Mouse (Mus musculus): Measurements from ENCODE around the gene Adgrb3.
"Not testable (repeated sequence)": the region's sequence is repeated elsewhere in the genome, so short reads cannot be mapped to it uniquely, and the experiment has no call there.

The Adgrb3 gene

DNA sequence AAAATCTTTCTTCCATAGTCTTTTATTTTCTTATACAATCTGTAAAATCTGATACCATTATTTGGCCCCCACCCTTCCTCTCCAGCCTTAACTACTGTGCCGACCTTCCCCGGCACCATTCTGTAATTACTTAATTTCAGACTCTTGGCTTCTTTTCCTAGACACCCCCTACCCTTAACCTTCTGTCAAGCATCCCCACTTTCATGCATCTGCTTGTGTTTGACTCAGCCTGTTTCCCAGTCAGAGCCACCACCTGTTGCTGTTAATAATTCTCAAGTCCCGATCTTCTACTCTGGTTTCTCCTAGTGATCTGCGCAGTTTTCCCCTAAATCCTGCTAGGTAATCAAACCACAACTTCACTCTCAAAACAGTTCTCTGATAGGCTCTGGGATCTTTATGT, 83.9 kb downstream of the Adgrb3 start:
- no peak for DNase-seq (ENCODE audit: low spot score in 2 of 2)

DNA sequence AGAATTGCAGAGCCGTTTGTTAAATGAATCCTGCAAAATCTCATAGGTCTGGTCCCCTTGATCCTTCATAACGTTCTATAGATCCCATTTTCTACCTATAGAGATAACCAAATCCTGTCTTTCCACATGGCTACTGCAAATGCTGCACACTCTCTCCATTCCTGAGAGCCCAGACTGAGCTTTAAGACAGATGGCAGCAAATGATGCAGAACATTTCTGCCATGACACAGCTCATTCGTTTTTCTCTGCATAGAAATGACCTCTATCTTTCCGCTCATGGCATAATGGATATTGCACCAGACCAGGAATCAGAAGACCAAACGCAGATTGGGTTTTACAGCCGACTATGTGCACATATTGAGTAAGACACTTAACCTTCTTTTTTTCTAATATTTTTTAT, 84.8 kb downstream of the Adgrb3 start:
- no peak for DNase-seq (ENCODE audit: low spot score in 2 of 2)

DNA sequence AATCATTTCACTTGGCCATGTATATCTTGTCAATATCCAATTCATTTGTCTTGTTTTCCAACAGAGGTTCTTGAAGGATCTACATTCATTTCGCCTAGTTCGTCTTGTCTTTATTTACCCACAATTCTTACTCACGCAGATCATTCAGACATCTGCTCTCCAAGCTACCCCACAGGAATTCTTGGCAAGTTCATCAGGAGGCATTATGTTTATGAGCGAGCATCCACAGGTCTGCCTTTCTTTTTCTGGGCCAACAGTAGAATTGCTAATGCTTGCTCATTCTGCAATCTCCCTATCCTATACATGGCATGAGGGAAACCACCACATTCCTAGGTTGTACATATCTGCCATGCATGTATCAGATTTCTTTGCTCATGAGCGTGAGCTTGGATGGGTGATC, 99.7 kb downstream of the Adgrb3 start:
- no peak for DNase-seq (ENCODE audit: low spot score in 2 of 2)

DNA sequence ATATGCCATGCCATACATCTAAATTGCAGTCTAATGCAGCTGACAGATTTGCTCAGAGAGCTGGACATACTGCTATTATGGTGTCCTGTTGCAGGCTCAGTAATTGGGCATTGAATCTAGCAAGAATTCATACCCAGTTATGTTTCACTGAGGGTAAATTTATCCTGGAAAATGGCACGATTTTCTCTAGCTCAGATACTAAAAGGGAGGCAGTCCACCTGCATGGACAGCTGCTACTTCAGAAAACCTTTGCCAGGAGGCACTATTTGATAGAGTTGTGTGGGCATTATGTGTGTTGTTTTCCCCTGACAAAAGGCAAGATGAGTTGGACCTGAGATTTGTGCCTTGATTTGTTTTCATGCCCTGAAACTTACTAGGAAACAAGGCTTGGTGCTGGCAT, 118.0 kb downstream of the Adgrb3 start:
- DNase-seq (ENCODE audit: low spot score in 2 of 2) = no peak

DNA sequence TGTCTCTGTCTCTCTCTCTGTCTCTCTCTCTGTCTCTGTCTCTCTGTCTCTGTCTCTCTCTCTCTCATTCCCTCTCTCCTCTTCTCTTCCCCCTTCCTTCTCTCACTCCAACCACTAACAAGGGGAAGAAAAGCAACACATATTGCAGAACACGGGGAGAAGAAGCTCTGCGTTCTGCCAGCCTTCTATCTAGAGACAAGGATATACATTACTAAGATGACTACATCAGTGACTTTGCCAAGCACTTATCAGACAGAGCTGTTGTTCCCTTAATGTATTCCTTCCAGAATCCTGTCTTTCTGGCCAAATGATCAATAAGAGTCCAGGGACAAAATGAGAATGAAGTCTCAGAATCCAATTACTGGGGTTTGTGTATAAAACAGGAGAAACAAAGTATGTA, 123.2 kb downstream of the Adgrb3 start:
- no peak for DNase-seq (ENCODE audit: low spot score in 2 of 2)

DNA sequence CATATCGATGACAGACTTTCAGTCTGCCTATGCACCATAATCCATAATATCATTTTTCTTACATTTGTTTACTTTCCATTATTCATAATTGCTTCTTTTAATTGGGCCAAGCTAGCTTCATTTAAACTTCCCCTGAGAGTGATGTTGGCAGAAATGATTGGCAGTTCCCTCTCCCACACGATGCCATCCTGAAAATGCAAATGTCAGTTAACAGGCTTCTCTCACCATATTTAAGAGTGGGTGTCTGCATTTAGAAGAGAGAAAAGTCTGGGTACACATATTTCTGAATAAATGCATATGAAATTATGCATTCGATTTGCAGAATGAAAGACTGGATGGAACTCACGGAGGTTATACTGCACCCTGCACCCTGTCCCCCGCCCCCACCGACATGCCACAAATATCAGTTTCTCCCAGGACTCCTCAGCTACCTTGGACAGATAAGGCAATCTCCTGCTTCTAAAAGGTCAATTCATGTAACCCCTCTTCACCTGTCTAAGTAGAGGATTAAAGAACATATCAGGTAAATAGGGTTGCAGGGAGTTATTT, 130.7 kb downstream of the Adgrb3 start:
- DNase-seq (ENCODE audit: low spot score in 2 of 2) = no peak

DNA sequence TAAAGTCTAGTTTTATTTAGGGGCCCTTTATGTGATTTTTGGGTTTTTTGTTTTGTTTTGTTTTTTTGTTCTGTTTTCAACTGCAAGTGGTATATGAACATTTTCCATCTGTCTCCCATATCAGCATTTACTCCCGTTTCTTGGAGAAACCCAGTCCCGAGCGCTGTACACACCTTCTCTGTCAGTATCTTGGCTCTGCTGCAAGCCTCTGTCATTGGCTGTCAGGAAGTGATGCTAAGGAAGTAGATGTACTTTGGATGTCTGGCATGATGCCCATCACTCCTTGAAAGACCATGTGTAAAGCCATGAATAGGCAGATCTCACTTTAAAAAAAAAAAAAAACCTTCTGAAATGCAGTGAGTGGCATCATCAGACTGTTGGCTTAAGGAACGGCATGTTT, 132.3 kb downstream of the Adgrb3 start:
- DNase-seq (ENCODE audit: low spot score in 2 of 2) = no peak

DNA sequence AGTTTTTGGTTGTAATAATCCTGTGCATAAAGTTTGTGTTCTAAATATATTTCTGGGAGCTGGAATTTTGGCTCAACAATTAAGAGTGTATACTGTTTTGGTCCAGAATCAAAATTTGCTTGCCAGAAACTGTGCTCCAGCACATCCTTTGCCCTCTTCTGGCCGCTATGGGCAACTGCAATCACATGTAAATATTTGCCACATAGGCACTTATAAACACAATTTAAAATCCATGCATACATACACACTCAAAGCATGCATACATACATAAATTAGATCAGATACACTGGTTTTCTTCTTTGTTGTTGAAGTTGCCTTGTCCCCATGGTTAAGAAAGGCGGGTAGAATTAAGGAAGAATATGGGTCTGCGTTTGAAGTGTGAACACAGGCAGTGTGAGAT, 132.7 kb downstream of the Adgrb3 start:
- no peak for DNase-seq (ENCODE audit: low spot score in 2 of 2)

DNA sequence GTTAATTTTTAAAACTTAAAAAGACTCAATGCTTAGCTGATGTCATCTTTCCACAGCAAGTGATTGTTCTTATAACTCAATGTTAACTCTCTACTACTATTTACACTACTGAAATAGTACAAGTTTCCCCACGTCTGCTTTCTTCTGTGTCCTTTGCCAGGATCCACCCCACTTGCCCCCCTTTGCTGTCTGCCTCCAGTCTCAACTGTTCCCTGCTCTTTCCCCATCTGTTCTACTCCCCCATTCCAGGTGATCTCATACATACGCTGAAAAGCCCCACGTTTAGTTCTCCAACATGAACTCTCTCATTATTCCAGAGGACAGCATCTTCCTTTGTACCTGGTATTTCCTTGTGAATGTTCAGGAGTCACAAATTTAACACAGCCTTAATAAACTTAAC, 147.4 kb downstream of the Adgrb3 start:
- DNase-seq (ENCODE audit: low spot score in 2 of 2) = no peak

DNA sequence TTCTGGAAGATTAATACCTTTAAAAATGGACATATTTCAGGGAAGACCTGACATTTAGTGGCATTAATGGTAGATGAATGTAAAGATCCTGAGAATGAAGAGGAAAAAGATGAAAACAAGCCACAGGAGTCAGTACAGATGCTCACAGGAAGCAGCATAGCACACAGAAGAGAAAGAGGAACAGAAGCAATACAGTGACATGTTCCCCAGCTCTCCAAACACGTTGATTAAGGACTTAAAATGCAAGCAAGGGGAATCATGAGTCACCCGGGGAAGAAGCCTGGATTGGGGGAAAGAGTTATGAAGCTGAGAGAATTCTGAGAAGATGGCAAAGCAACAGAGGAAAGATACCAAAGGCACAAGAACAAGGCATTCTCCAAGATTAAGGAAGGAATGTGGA, 149.9 kb downstream of the Adgrb3 start:
- DNase-seq (ENCODE audit: low spot score in 2 of 2) = no peak

DNA sequence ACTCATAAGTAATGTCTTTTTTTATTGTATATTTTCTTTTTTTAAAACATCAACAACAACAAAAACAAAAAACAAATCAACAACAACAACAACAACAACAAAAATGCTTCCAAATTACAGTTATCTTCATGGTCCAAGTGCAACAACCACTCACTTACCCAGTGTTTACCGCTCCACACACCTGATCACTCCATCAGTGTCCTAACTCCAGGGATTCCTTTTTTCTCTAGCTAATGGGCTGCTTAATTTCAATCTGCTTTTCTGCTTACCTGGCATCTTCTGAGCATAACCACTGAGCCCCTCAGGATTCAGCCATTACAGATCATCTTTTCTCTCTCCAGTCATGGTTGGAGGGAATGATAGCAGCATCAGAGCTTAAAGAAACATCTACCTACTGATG, 176.8 kb downstream of the Adgrb3 start:
- no peak for DNase-seq (ENCODE audit: low spot score in 2 of 2)

DNA sequence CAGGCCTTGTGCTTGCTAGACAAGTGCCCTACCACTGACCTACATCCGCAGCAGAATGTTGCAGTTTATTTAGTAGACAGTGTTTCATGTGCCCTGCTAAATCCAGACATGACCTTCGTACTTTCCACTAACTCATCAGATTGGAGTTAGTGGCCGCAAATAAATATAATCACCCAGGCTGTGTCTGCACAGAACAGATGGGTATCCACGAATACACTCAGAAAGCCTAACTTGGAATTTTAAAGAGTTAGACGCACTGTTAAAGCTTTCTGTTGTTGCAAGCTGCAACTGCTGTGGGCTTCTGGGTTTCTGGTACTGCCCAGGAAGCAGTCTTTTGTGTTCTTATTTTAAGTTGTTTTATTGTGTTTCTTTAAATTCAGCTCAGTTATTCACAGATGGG, 185.3 kb downstream of the Adgrb3 start:
- DNase-seq (ENCODE audit: low spot score in 2 of 2) = no peak

DNA sequence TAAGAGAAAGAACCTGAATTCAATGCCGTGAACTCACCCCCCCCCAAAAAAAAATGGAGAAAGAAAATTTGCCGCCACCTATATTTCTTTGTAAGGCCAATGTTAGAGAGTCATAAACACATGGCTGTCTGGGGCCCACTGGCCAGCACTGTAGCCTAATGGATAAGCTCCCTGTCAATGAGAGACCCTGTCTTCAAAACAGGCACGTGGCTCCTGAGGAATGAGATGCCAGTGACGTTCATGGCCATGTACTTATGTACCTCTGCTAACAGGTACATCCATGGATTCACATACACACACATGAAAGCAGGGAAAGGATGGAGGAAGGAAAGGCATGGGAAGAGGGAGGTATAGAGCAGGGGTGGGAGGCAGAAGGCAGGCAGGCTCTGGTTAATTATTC, 208.0 kb downstream of the Adgrb3 start:
- DNase-seq (ENCODE audit: low spot score in 2 of 2) = no peak

DNA sequence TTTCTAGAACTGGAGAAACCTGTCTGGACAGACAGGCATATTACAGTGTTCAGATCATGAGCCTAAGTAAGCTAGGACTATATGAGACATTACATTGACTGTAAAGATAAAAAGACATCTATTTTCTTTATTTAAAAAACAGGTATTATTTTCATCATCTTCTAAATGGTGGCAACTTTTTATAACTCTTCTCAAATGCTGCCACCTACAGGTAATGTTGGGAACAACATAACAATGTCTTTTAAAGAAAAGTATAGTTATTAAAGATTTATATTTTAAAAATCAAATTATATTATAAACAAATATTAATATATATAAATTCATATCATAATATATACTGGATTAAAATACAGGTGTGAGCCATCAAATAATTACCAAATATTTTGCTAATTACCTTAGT, 212.6 kb downstream of the Adgrb3 start:
- DNase-seq (ENCODE audit: low spot score in 2 of 2) = no peak

DNA sequence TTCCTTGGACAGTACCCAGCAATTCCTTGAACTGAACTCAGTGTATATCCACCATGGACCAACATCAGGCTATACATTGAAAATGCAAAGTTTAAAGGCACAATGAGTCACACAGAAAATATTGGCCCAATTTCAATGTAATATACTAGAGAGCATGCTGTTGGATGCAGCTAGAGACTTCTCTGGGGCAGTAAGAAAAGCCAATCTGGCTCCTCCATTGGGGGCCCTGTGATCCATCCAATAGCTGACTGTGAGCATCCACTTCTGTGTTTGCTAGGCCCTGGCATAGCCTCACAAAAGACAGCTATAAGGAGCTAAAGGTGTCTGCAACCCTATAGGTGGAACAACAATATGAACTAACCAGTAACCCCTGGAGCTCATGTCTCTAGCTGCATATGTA, 218.7 kb downstream of the Adgrb3 start:
- DNase-seq (ENCODE audit: low spot score in 2 of 2) = not testable (repeated sequence)

DNA sequence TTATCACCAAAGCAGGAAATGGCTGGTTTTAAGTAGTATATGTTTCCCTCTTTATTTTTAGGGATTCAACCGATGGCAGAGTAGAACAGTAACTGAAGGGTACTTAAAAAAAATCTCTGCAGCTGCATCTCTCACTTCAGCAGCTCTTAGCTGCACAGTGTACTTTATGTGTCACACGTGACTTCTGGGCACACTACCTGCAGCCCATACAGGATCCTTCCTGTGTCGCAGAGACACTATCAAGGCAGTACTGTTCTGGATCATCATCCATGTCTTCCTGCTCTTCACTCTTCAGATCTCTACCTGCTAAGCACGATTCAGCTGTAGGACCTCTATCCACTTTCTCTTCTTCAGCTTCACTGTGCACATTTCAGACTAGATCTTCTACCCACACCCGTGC, 230.6 kb downstream of the Adgrb3 start:
- DNase-seq (ENCODE audit: low spot score in 2 of 2) = no peak

DNA sequence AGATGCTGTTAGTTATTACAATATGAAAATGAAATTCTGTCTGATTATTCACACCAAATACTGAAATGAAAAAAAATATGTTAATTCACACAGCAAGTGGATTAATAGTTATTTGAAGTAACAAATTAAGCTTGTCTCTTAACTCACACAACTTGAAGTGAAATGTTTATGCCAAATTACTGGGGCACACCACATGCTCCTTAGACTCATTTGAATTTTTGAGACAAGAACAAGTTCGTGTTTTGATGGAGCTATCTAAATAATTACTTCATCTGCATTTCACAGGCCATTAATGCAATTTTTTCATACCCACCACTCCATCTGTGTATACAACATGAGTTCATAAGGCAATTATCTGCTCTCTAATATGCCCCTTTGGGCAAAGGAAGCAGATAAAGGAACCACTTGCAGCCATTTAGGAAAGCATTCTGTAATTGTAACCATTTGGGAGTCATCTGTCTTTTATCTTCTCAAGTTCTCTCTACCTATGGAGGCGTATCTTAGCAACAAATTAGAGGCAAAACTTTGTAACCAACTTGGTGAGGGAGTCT, 240.9 kb downstream of the Adgrb3 start:
- DNase-seq (ENCODE audit: low spot score in 2 of 2) = no peak

DNA sequence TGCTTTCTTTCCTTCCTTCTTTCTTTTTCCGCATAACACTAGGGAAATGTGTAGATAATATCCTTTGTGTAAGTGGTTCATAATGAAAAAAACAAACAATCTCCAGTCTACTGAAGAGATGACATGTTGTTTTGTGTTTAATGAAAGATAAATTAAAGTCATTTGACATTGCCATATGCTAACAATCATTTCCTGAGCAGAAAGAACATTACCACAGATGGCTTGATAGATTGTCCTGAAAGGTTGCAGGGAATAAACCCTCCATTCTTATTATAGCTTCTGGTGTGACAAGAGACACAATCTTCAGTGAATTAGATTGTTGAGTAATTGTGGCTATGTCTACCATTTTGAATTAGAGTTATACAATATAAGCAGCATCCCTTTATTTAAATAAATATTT, 247.8 kb downstream of the Adgrb3 start:
- no peak for DNase-seq (ENCODE audit: low spot score in 2 of 2)

DNA sequence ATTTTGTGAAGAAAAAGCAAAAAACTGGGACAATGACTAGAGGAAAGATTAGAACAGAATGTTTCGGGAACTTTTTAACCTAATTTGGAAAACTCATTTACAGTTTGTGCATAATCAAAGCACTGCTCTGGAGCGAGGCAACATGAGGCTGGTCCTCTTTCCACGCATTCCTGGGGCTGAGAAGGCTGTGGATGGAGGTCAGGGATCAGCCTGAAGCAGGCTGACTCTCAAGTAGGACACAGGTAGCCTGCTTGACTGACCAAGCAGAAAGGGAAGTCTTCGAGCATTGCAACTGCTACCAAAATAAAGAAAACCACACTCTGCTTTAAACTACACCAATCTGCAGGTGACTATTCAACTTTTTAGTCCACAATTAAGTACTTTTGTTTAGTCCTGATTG, 251.7 kb downstream of the Adgrb3 start:
- no peak for DNase-seq (ENCODE audit: low spot score in 2 of 2)

DNA sequence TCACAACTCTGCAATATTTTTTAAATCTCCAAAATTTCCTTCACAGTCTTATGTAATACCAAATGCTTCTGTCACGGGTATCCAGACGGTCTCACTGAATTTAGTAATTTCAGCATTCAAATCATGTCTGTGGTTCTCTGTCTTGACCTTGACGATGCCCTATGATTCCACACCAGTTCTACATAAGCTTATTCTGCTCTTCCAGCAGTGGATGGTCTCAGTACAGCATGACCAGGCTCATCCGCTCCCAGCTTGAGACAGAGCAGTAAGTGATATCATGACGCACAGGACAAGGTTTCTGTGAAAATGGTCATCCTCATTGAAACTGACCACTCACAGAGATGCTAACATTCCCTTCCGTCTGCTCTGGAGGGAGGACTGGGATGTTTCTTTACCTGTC, 252.9 kb downstream of the Adgrb3 start:
- DNase-seq (ENCODE audit: low spot score in 2 of 2) = no peak

DNA sequence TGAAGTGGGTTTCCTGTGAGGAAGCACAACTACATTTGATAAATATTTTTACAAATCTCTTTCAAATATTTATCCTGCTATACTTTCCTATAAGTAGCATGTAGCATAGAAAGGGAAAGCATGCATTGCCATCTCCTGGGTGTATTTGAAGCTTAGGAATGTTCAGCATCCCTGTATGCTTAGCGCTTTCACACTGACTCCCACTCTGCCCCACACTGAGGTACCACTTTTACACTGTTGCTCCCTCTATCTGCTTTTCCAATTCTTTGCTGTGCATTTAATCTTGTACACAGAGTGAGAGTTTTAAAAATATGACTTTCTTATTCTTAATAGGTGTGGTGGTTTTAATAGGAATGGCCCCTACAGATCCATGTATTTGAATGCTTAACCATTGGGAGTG, 261.4 kb downstream of the Adgrb3 start:
- no peak for DNase-seq (ENCODE audit: low spot score in 2 of 2)

DNA sequence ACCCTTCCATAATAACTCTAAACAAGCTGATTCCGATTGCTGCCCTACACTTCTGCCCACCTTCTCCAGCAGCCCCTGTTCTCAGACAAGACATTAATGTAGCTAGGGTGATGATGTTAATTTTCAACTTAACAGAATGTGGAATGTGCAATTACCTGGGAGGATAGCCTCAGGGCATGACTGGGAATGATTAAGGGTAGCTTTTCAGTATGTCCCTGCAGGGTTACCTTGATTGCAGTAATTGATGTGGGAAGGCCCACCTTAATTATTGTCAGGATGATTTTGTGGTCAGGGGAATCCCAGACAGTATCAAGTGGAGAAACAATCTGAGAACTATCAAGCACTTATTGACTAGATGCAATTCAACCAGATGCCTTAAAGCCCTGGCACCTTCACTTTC, 283.4 kb downstream of the Adgrb3 start:
- no peak for DNase-seq (ENCODE audit: low spot score in 2 of 2)

DNA sequence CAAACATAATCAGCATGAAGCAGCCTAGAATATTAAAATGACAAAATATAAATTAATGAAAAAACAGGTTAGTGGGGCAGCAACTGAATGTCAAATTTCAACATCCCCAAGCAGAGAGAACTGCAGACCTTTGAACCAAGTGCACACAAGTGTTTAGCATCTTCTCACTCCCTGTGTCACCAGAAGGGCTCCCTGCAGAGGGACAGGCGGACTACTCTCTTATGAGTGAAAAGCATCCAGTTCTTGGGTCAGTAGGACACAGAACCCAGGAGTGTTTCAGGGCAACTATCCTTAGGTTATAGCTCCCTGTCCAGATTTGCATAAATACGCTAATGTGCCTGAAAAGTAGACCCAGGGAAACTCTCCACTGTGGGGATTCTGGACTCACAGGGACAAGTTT, 285.6 kb downstream of the Adgrb3 start:
- DNase-seq (ENCODE audit: low spot score in 2 of 2) = no peak

DNA sequence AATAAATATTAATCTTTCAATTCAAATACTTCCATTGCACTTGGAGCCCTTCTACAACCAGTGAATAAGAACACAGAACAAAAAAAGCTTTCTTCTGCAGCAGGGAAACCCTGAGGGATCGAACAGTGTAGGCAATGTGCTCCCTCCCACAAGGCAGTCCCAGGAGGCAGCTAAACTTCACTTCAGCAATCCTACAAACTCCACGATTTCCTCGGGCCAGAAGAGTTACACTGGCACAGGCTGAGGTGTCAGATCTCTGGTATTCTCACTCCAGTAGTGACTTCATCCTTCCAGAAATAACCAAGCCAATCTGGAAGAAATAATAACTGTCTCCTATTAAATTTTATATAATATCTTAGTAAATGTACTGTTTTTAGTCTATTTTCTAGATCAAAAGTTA, 286.6 kb downstream of the Adgrb3 start:
- no peak for DNase-seq (ENCODE audit: low spot score in 2 of 2)

DNA sequence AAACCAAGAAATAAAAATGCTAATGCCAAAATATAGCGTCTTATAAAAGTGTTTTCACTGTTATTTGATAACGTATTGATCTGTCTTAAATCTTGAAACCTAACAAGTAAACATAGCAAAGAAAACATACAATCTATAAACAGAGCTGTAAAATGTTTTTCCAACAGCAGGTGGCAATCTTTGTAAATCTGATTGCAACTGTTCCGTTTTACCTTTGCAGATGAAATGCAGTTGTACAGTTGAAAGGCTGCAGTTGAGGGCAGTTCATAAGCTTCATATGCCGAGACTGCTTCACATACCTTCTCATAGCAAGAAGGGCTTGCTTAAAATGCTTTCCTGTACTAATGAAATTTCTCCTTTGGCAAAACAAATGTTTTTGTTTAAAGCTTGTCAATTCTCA, 302.5 kb downstream of the Adgrb3 start:
- no peak for DNase-seq (ENCODE audit: low spot score in 2 of 2)

Data from urinary bladder, postnatal 36 days (tissue).